Mouse (Mus musculus) bone marrow, adult 2 months (tissue): ENCODE results near the gene Olfr455.

ENCODE experiments used
- CTCF ChIP-seq: fragments of 200-500 bp; IDR thresholded peaks from 2 replicates; pipeline ENCODE4 v1.5.1; 2011; ENCODE audit warnings: low read length, control low read depth; ENCODE audit not compliant: control insufficient read depth, insufficient read depth
- POLR2A ChIP-seq: fragments of 200-500 bp; IDR thresholded peaks from 2 replicates; pipeline ENCODE4 v1.6.1; 2011; ENCODE audit warnings: low read depth, mild to moderate bottlenecking, control low read depth, low read length, borderline replicate concordance; ENCODE audit not compliant: control insufficient read depth

GRCm38 (mm10) chr6:42546180-42546579, 1.2 kb downstream of the Olfr455 start:
- no peak for TF ChIP-seq POLR2A
- no peak for TF ChIP-seq CTCF
